Mouse (Mus musculus) skeletal muscle tissue, postnatal 0 days (tissue): ENCODE results near the gene Rgmb. TPM values are rescaled to one million over a fixed set of nuclear protein-coding genes. Genes with fewer than 3 reads are reported as not detected.

Source experiments
- polyA plus RNA-seq: library from polyadenylated mRNA; unstranded; fragments of >200 nt; fragmentation: Nextera tagmentation; extraction: Ambion mirVana; gene quantifications from 2 replicates; pipeline ENCODE4 v1.2.1, GENCODE M21; 2015

The Rgmb gene
- polyA plus RNA-seq: 29.4 and 30.2 TPM in 2 replicates

DNA sequence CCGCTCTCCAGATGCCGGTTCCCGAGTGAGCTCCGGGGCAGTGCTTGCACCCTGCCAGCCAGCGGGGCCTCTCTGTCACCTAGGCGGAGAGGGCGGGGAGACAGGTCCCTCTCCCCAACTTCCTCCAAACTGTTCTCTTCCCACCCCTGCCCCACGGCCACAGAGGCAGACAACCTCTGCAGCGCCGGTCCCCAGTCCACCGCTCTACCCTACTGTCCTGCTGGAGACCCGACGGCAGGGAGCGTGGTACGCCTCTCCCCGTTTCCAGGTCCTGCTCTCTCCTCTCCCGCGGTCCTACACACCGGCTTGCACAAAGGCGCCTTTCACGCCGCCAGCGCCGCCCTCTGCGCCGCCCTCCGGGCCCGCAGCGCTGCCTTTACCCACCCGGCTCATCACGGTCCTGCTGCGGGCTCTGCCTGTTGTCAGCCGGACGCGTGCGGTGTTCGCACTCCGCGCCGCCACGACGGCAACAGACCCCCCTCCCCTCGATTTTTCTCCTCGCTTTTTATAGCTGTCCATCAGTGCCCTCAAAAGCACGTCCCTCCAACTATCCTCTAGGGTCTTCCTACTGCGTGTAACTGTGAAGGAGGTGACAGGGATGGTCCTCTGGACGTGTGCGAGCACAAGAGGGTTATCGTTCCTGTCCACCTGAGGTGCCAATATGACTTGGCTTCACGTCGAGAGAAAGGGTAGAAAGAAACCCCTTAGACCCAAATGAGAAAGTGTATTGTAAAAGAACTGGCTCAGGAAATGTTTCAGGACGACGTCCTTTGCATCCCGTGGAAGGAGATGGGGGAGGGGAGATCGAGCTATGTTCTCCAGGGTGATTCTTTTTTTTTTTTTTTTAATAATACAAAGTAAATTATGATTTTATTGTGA lies at the start of gene Rgmb:
TSS of gene Rgmb (minus strand) at position 274 of the 879 bp plus-strand sequence.

Other genes starting within 250 kb of the Rgmb start
- 9.3 and 11.2 TPM in 2 replicates for gene Chd1, start 126.1 kb downstream of the Rgmb start, polyA plus RNA-seq